Mouse (Mus musculus) heart, embryonic 16.5 days (tissue): ENCODE measurements around the gene Mcrip2. TPM values are rescaled to one million over a fixed set of nuclear protein-coding genes. Genes with fewer than 3 reads are reported as not detected.

Experiments
- ATAC-seq: fragments of 200-750 bp; cut with Nextera tagmentation; replicated peaks from 2 replicates; pipeline ENCODE4 v1.8.0; 2017; ENCODE audit warnings: moderate number of reproducible peaks; ENCODE audit not compliant: insufficient read depth, low FRiP score; ENCODE audit errors: extremely low read depth
- H3K27ac ChIP-seq: fragments of 300-500 bp; sonication (generic); 2 replicates; pipeline ENCODE4 v1.5.1; 2014; ENCODE audit warnings: mild to moderate bottlenecking, low read length, control low read depth, moderate library complexity
- H3K27me3 ChIP-seq: fragments of 300-500 bp; sonication (generic); 2 replicates; pipeline ENCODE4 v1.6.1; 2014; ENCODE audit warnings: low read length, mixed read lengths; ENCODE audit not compliant: control insufficient read depth, insufficient read depth
- H3K36me3 ChIP-seq: fragments of 300-500 bp; sonication (generic); 2 replicates; pipeline ENCODE4 v1.6.1; 2014; ENCODE audit not compliant: control insufficient read depth, insufficient read depth
- H3K4me1 ChIP-seq: fragments of 300-500 bp; sonication (generic); 2 replicates; pipeline ENCODE4 v1.6.1; 2014; ENCODE audit warnings: low read length, mixed read lengths; ENCODE audit not compliant: control insufficient read depth, insufficient read depth
- H3K4me2 ChIP-seq: fragments of 300-500 bp; sonication (generic); 2 replicates; pipeline ENCODE4 v1.6.1; 2014; ENCODE audit warnings: low read depth, mild to moderate bottlenecking, control low read depth, low read length
- H3K4me3 ChIP-seq: fragments of 300-500 bp; sonication (generic); 2 replicates; pipeline ENCODE4 v1.5.1; 2014; ENCODE audit warnings: mild to moderate bottlenecking, control low read depth, low read length
- H3K9ac ChIP-seq: fragments of 300-500 bp; sonication (generic); 2 replicates; pipeline ENCODE4 v1.6.1; 2014; ENCODE audit warnings: low read length, control low read depth
- H3K9me3 ChIP-seq: fragments of 300-500 bp; sonication (generic); replicated peaks from 2 replicates; pipeline ENCODE4 v1.6.1; 2016; ENCODE audit warnings: low read length; ENCODE audit not compliant: control insufficient read depth
- WGBS: fragments of 180-500 bp; shearing (Covaris S2); extraction: QIAGEN DNeasy Blood & Tissue Kit; methylation state at CpG from one replicate; pipeline ENCODE4 v1.1.7; 2014; 5-methylcytosine and 5-hydroxymethylcytosine counted together
- polyA plus RNA-seq: library from polyadenylated mRNA; unstranded; fragments of >200 nt; fragmentation: Nextera tagmentation; extraction: Ambion mirVana; gene quantifications from 2 replicates; pipeline ENCODE4 v1.2.1, GENCODE M21; 2015

The Mcrip2 gene
- 225 and 234 TPM in 2 replicates for polyA plus RNA-seq

GRCm38 (mm10) chr17:25868601-25869191 lies at the start of gene Mcrip2:
Gene Mcrip2, minus strand, starts transcription at chr17:25868764.
- ATAC-seq: peak; percentile 87
- H3K4me1 ChIP-seq: peaks cover 14% of the 10 kb centered on the region
- H3K9ac ChIP-seq: peak within 1 kb of the TSS; percentile 97
- H3K27me3 ChIP-seq: no peaks in the 10 kb centered on the region
- H3K36me3 ChIP-seq: no peaks in the 10 kb centered on the region
- under 1% methylated on average over 24 of the region's 24 CpGs for WGBS
- H3K9me3 ChIP-seq: no peaks in the 10 kb centered on the region
- peak within 1 kb of the TSS; percentile 94 for H3K4me3 ChIP-seq
- H3K4me2 ChIP-seq: peak within 1 kb of the TSS; percentile 90
- H3K27ac ChIP-seq: peak within 1 kb of the TSS; percentile 98

GRCm38 (mm10) chr17:25918037-25918750 lies 49.6 kb upstream of the Mcrip2 start:
- Histone ChIP-seq H3K4me2 (peak overlapping the region; percentile 91), H3K27me3 (no peaks in the 10 kb centered on the region), H3K27ac (no peak overlapping the region), H3K4me3 (peak overlapping the region; percentile 83), H3K9me3 (no peaks in the 10 kb centered on the region), H3K36me3 (no peaks in the 10 kb centered on the region), H3K4me1 (peaks cover 33% of the 10 kb centered on the region), H3K9ac (peak overlapping the region; percentile 87)
- no peak for ATAC-seq
- WGBS: 67% methylated on average over 9 of the region's 9 CpGs

- H3K9ac ChIP-seq: no peak overlapping the region
- no peak overlapping the region for H3K4me3 ChIP-seq
- WGBS: 72% methylated on average over 8 of the region's 8 CpGs
- H3K27ac ChIP-seq: no peak overlapping the region
- H3K27me3 ChIP-seq: no peaks in the 10 kb centered on the region
- H3K4me2 ChIP-seq: no peak overlapping the region
- peaks cover 34% of the 10 kb centered on the region for H3K4me1 ChIP-seq
- H3K9me3 ChIP-seq: no peaks in the 10 kb centered on the region
- no peak for ATAC-seq
- H3K36me3 ChIP-seq: no peaks in the 10 kb centered on the region
Observed at GRCm38 (mm10) chr17:25916931-25917647, 48.5 kb upstream of the Mcrip2 start.

- Histone ChIP-seq H3K4me2 (peak overlapping the region; percentile 6; the same call in 1 of the 2 replicates), H3K27ac (peak overlapping the region; percentile 64), H3K36me3 (no peaks in the 10 kb centered on the region), H3K9me3 (no peaks in the 10 kb centered on the region), H3K4me1 (peaks cover 30% of the 10 kb centered on the region), H3K9ac (no peak overlapping the region), H3K27me3 (no peaks in the 10 kb centered on the region), H3K4me3 (no peak overlapping the region)
- WGBS: 54% methylated on average over 4 of the region's 4 CpGs
- ATAC-seq: no peak
Observed at GRCm38 (mm10) chr17:25914295-25914694, 45.7 kb upstream of the Mcrip2 start.

GRCm38 (mm10) chr17:25913877-25914275 lies 45.3 kb upstream of the Mcrip2 start:
- peak overlapping the region; percentile 23 for H3K4me2 ChIP-seq
- WGBS: 9% methylated on average over 1 of the region's 1 CpGs
- H3K27me3 ChIP-seq: no peaks in the 10 kb centered on the region
- no peak overlapping the region for H3K4me3 ChIP-seq
- H3K9ac ChIP-seq: peak overlapping the region; percentile 44; the same call in 1 of the 2 replicates
- ATAC-seq: no peak
- peaks cover 30% of the 10 kb centered on the region for H3K4me1 ChIP-seq
- H3K27ac ChIP-seq: peak overlapping the region; percentile 64
- H3K36me3 ChIP-seq: no peaks in the 10 kb centered on the region
- H3K9me3 ChIP-seq: no peaks in the 10 kb centered on the region

GRCm38 (mm10) chr17:25913186-25913876 lies 44.8 kb upstream of the Mcrip2 start:
- Histone ChIP-seq H3K4me1 (peaks cover 24% of the 10 kb centered on the region), H3K27me3 (no peaks in the 10 kb centered on the region), H3K4me3 (no peak overlapping the region), H3K9ac (peak overlapping the region; percentile 44; the same call in 1 of the 2 replicates), H3K36me3 (no peaks in the 10 kb centered on the region), H3K9me3 (no peaks in the 10 kb centered on the region), H3K4me2 (peak overlapping the region; percentile 23), H3K27ac (peak overlapping the region; percentile 64)
- WGBS: 59% methylated on average over 14 of the region's 14 CpGs
- ATAC-seq: no peak

- Histone ChIP-seq H3K4me2 (no peak overlapping the region), H3K4me1 (peaks cover 16% of the 10 kb centered on the region), H3K27ac (no peak overlapping the region), H3K36me3 (no peaks in the 10 kb centered on the region), H3K9ac (no peak overlapping the region), H3K4me3 (no peak overlapping the region), H3K27me3 (no peaks in the 10 kb centered on the region), H3K9me3 (no peaks in the 10 kb centered on the region)
- WGBS: 86% methylated on average over 4 of the region's 4 CpGs
- no peak for ATAC-seq
Observed at GRCm38 (mm10) chr17:25911816-25912215, 43.3 kb upstream of the Mcrip2 start.

GRCm38 (mm10) chr17:25907640-25908039 lies 39.1 kb upstream of the Mcrip2 start:
- ATAC-seq: no peak
- Histone ChIP-seq H3K4me3 (no peak overlapping the region), H3K4me1 (no peaks in the 10 kb centered on the region), H3K9ac (no peak overlapping the region), H3K36me3 (no peaks in the 10 kb centered on the region), H3K4me2 (no peak overlapping the region), H3K27me3 (no peaks in the 10 kb centered on the region), H3K27ac (no peak overlapping the region), H3K9me3 (no peaks in the 10 kb centered on the region)
- 77% methylated on average over 2 of the region's 2 CpGs for WGBS
